Mouse (Mus musculus): Measurements from ENCODE around the gene Ppp2r5e. TPM values are rescaled to one million over a fixed set of nuclear protein-coding genes. Genes with fewer than 3 reads are reported as not detected.
"Not testable (repeated sequence)": the region's sequence is repeated elsewhere in the genome, so short reads cannot be mapped to it uniquely, and the experiment has no call there.

The Ppp2r5e gene
- total and polyA plus RNA-seq, 2 experiments = 8.2 to 19.2 TPM

DNA sequence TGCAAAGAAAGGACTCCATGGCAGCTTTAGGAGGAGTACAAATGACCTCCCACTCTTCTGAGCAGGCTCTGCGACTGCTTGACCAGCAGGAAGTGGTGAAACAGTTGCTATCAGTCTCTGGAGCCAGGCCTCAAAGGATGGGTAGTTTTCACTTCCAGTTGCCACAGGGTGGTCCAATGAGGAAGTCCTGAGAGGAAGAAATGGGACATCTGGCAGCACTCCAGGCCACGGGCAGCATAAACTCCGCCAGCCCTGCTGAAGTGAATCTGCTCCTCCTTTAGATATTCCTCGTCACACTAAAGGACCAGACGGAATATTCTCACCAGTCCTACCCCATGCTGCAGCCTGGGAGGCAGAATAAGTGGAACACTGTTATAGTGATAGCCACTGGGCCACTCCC is 147.1 kb downstream of the Ppp2r5e start:
- no peaks in the 10 kb centered on the region for H3K27me3 ChIP-seq (ENCODE audit: control insufficient read depth, insufficient read depth, low read length)
- peaks cover 3% of the 10 kb centered on the region for H3K4me1 ChIP-seq (ENCODE audit: control insufficient read depth, insufficient read depth, low read length)
- H3K4me3 ChIP-seq (ENCODE audit: insufficient read depth, low read depth, low read length) = no peak overlapping the region
- WGBS = 73% methylated on average over 5 of the region's 5 CpGs
- H3K79me2 ChIP-seq (ENCODE audit: control insufficient read depth, insufficient read depth, low read length) = no peaks in the 10 kb centered on the region
- H3K36me3 ChIP-seq (ENCODE audit: control insufficient read depth, insufficient read depth, low read length) = peaks cover 26% of the 10 kb centered on the region; the same call in 1 of the 2 replicates
- no peak overlapping the region for H3K27ac ChIP-seq (replicated peaks; ENCODE audit: insufficient read depth, low read depth, low read length)
- no peak for TF ChIP-seq POLR2A (IDR thresholded peaks at IDR 0.05; ENCODE audit: extremely low read depth, insufficient read depth, low read length)
- no peak for TF ChIP-seq CTCF (IDR thresholded peaks at IDR 0.05; ENCODE audit: low read depth, low read length)
- no peak for DNase-seq (ENCODE audit: extremely low read depth, low read depth, low spot score)
- H3K9ac ChIP-seq (ENCODE audit: low read depth, low read length) = no peak overlapping the region

DNA sequence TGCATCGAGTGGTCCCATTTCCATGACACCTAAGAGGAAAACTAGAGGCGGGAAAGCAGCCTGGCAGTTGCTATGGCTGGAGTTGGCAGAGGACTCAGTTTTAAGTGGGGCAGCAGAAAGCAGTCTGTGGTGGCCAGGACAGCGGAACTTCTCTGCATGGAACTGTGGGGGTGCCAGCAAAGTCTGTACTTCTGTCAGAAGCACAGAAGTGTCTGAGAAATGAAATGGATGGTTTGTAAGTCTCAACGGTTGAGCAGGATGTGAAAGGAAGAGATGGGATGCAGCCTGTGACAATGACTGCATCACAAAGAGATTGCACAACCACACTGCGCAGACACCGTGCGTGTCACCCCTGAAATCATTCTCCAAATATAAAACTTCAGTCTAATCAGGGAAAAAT is 149.8 kb downstream of the Ppp2r5e start:
- Histone ChIP-seq H3K27me3 (ENCODE audit: control insufficient read depth, insufficient read depth, low read length) (no peaks in the 10 kb centered on the region), H3K4me3 (ENCODE audit: insufficient read depth, low read depth, low read length) (no peak overlapping the region), H3K9ac (ENCODE audit: low read depth, low read length) (no peak overlapping the region), H3K4me1 (ENCODE audit: control insufficient read depth, insufficient read depth, low read length) (no peaks in the 10 kb centered on the region), H3K79me2 (ENCODE audit: control insufficient read depth, insufficient read depth, low read length) (no peaks in the 10 kb centered on the region), H3K36me3 (ENCODE audit: control insufficient read depth, insufficient read depth, low read length) (peaks cover 6% of the 10 kb centered on the region; the same call in 1 of the 2 replicates), H3K27ac (replicated peaks; ENCODE audit: insufficient read depth, low read depth, low read length) (no peak overlapping the region)
- WGBS = 74% methylated on average over 7 of the region's 7 CpGs
- no peak for DNase-seq (ENCODE audit: extremely low read depth, low read depth, low spot score)
- TF ChIP-seq CTCF (IDR thresholded peaks at IDR 0.05; ENCODE audit: low read depth, low read length) (no peak), POLR2A (IDR thresholded peaks at IDR 0.05; ENCODE audit: extremely low read depth, insufficient read depth, low read length) (no peak)

DNA sequence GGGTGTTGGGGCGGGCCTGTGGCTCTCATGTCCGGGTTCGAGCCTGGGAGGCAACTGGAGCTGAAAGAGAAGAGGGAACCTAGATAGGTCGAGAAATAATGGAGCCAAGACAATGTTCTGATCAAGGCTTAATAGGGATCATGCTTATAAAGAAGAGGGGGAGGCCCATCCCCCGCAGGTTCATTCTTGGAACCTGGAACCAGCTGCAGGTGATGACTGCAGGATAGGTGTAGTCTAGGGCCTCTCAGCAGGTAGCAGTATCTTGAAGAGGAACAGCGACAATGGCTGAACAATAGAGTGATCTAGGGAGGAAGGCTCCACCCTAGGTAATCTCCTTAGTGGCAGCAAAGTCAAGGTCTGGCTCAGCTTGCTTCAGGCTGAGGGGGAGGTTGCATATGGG is 163.6 kb downstream of the Ppp2r5e start:
- WGBS = 85% methylated on average over 6 of the region's 6 CpGs
- H3K36me3 ChIP-seq (ENCODE audit: control insufficient read depth, insufficient read depth, low read length); H3K4me1 ChIP-seq (ENCODE audit: control insufficient read depth, insufficient read depth, low read length); H3K9ac ChIP-seq (ENCODE audit: low read depth, low read length); H3K27me3 ChIP-seq (ENCODE audit: control insufficient read depth, insufficient read depth, low read length); H3K27ac ChIP-seq (replicated peaks; ENCODE audit: insufficient read depth, low read depth, low read length); H3K79me2 ChIP-seq (ENCODE audit: control insufficient read depth, insufficient read depth, low read length); DNase-seq (ENCODE audit: extremely low read depth, low read depth, low spot score); H3K4me3 ChIP-seq (ENCODE audit: insufficient read depth, low read depth, low read length): not testable (repeated sequence)

DNA sequence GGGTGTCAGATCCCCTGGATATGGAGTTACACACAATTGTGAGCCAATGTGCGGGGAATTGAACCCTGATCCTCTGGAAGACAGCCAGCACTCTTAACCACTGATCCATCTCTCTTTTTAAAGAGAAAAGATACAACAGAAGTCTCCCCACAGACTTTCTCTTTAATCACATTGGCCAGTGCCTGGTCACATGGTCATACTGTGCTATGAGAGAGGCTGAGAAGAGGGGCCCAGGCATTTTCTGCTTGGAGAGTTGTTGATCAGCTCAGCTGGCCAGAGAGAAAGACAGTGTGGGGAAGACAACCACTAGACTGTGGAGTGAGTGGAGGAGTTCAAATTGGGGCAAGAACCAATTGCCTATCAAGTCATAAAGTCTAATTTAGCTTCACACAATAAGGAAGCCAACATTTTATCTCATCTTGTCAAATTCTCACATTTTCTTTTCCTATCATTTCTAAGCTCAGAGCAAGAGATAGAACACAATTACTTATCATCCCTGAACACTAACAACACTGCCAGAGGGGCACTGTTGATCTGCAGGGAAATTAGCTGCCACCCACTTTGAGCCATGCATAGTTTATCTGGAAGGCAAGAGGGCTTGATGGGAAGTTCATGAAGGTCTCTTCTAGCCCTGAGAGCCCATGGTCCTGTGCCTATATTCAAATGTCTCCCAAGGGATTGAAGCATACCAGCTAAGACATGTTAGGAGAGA is 166.2 kb downstream of the Ppp2r5e start:
- Histone ChIP-seq H3K27me3 (ENCODE audit: control insufficient read depth, insufficient read depth, low read length) (no peaks in the 10 kb centered on the region; the same call in 1 of the 2 replicates), H3K79me2 (ENCODE audit: control insufficient read depth, insufficient read depth, low read length) (no peaks in the 10 kb centered on the region), H3K36me3 (ENCODE audit: control insufficient read depth, insufficient read depth, low read length) (no peaks in the 10 kb centered on the region), H3K27ac (replicated peaks; ENCODE audit: insufficient read depth, low read depth, low read length) (no peak overlapping the region), H3K4me3 (ENCODE audit: insufficient read depth, low read depth, low read length) (no peak overlapping the region), H3K9ac (ENCODE audit: low read depth, low read length) (no peak overlapping the region), H3K4me1 (ENCODE audit: control insufficient read depth, insufficient read depth, low read length) (no peaks in the 10 kb centered on the region)
- WGBS = 64% methylated on average over 1 of the region's 1 CpGs
- TF ChIP-seq POLR2A (IDR thresholded peaks at IDR 0.05; ENCODE audit: extremely low read depth, insufficient read depth, low read length) = no peak
- no peak for TF ChIP-seq CTCF (IDR thresholded peaks at IDR 0.05; ENCODE audit: low read depth, low read length)
- DNase-seq (ENCODE audit: extremely low read depth, low read depth, low spot score) = no peak

DNA sequence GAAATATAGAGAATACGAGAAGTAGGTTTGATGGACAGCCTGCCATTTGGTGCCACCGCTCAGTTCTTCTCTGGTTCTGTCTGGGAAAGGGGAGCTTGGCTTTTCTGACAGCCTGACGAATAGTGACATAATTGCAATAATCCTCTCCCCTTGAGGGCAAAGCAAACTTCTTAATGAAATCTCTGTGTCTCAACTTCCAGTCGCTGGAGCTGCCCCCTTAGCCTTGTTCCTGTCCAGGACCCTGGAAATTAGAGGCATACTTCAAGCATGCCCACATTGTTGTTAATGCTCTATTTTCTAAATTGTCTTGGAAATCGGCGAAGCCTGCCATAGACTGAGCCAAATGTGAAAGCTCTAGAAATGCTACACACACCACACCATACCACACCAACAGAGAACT is 167.3 kb downstream of the Ppp2r5e start:
- Histone ChIP-seq H3K36me3 (ENCODE audit: control insufficient read depth, insufficient read depth, low read length) (no peaks in the 10 kb centered on the region), H3K27ac (replicated peaks; ENCODE audit: insufficient read depth, low read depth, low read length) (no peak overlapping the region), H3K4me1 (ENCODE audit: control insufficient read depth, insufficient read depth, low read length) (no peaks in the 10 kb centered on the region), H3K79me2 (ENCODE audit: control insufficient read depth, insufficient read depth, low read length) (no peaks in the 10 kb centered on the region), H3K4me3 (ENCODE audit: insufficient read depth, low read depth, low read length) (no peak overlapping the region), H3K9ac (ENCODE audit: low read depth, low read length) (no peak overlapping the region), H3K27me3 (ENCODE audit: control insufficient read depth, insufficient read depth, low read length) (no peaks in the 10 kb centered on the region; the same call in 1 of the 2 replicates)
- 95% methylated on average over 6 of the region's 6 CpGs for WGBS
- no peak for DNase-seq (ENCODE audit: extremely low read depth, low read depth, low spot score)
- TF ChIP-seq POLR2A (IDR thresholded peaks at IDR 0.05; ENCODE audit: extremely low read depth, insufficient read depth, low read length) (no peak), CTCF (IDR thresholded peaks at IDR 0.05; ENCODE audit: low read depth, low read length) (no peak)

DNA sequence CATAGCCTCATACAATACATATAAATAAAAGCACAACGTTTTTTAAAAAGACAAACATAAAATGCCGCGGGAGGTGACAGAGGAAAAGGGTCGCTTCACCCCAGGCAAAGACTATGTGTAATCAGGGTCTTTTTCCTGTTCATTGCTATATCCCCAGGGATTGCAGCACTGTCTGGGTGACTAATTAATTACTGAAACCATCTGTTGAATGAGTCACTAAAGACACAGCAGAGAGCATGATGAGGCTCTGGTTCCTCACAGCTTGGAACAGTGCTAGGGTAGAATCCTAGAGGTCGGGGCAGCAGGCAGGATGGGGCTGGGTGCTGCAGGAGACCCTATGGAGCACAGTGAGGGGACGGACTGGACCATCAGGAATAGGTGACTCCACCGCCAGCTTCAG is 170.2 kb downstream of the Ppp2r5e start:
- H3K79me2 ChIP-seq (ENCODE audit: control insufficient read depth, insufficient read depth, low read length) = no peaks in the 10 kb centered on the region
- WGBS = 77% methylated on average over 7 of the region's 7 CpGs
- H3K9ac ChIP-seq (ENCODE audit: low read depth, low read length) = no peak overlapping the region
- no peak for DNase-seq (ENCODE audit: extremely low read depth, low read depth, low spot score)
- TF ChIP-seq CTCF (IDR thresholded peaks at IDR 0.05; ENCODE audit: low read depth, low read length) = no peak
- no peak for TF ChIP-seq POLR2A (IDR thresholded peaks at IDR 0.05; ENCODE audit: extremely low read depth, insufficient read depth, low read length)
- H3K27me3 ChIP-seq (ENCODE audit: control insufficient read depth, insufficient read depth, low read length) = no peaks in the 10 kb centered on the region
- H3K4me1 ChIP-seq (ENCODE audit: control insufficient read depth, insufficient read depth, low read length) = no peaks in the 10 kb centered on the region
- no peak overlapping the region for H3K4me3 ChIP-seq (ENCODE audit: insufficient read depth, low read depth, low read length)
- no peaks in the 10 kb centered on the region for H3K36me3 ChIP-seq (ENCODE audit: control insufficient read depth, insufficient read depth, low read length)
- H3K27ac ChIP-seq (replicated peaks; ENCODE audit: insufficient read depth, low read depth, low read length) = no peak overlapping the region

Data from liver, adult 2 months (tissue).